Mouse (Mus musculus): ENCODE data around the gene Slc7a8. TPM values are rescaled to one million over a fixed set of nuclear protein-coding genes. Genes with fewer than 3 reads are reported as not detected.

Gene Slc7a8
- polyA plus RNA-seq, 1 experiment: 174 TPM

- 82% methylated on average over 13 of the region's 13 CpGs for WGBS
- TF ChIP-seq POLR2A (IDR thresholded peaks at IDR 0.05; ENCODE audit: low read depth, low read length): no peak
- no peak for TF ChIP-seq CTCF (IDR thresholded peaks at IDR 0.05; ENCODE audit: extremely low read depth, insufficient read length, insufficient replicate concordance, low read depth, low read length)
- peaks cover 3% of the 10 kb centered on the region; the same call in 1 of the 2 replicates for H3K4me1 ChIP-seq (ENCODE audit: control insufficient read depth, insufficient read depth, insufficient read length, low read length)
- H3K36me3 ChIP-seq (ENCODE audit: control insufficient read depth, insufficient read depth, low read length): peaks cover 56% of the 10 kb centered on the region
- H3K4me3 ChIP-seq (ENCODE audit: low read depth, low read length): no peak overlapping the region
- no peaks in the 10 kb centered on the region for H3K27me3 ChIP-seq (ENCODE audit: control insufficient read depth, insufficient read depth, low read length)
- H3K27ac ChIP-seq (ENCODE audit: insufficient read depth, low read depth, low read length): no peak overlapping the region
These were observed 52.7 kb downstream of the Slc7a8 start for GRCm38 (mm10) chr14:54728823-54729653.

GRCm38 (mm10) chr14:54727565-54727964 is 54.2 kb downstream of the Slc7a8 start:
- 67% methylated on average over 5 of the region's 5 CpGs for WGBS
- Histone ChIP-seq H3K4me1 (ENCODE audit: control insufficient read depth, insufficient read depth, insufficient read length, low read length) (peaks cover 7% of the 10 kb centered on the region; the same call in 1 of the 2 replicates), H3K36me3 (ENCODE audit: control insufficient read depth, insufficient read depth, low read length) (peaks cover 67% of the 10 kb centered on the region), H3K4me3 (ENCODE audit: low read depth, low read length) (no peak overlapping the region), H3K27me3 (ENCODE audit: control insufficient read depth, insufficient read depth, low read length) (no peaks in the 10 kb centered on the region), H3K27ac (ENCODE audit: insufficient read depth, low read depth, low read length) (no peak overlapping the region)
- TF ChIP-seq POLR2A (IDR thresholded peaks at IDR 0.05; ENCODE audit: low read depth, low read length) (no peak), CTCF (IDR thresholded peaks at IDR 0.05; ENCODE audit: extremely low read depth, insufficient read length, insufficient replicate concordance, low read depth, low read length) (no peak)

- 79% methylated on average over 6 of the region's 6 CpGs for WGBS
These were observed 57.7 kb downstream of the Slc7a8 start for GRCm38 (mm10) chr14:54724049-54724448.

GRCm38 (mm10) chr14:54721711-54722110 is 60.0 kb downstream of the Slc7a8 start:
- 81% methylated on average over 10 of the region's 10 CpGs for WGBS
- TF ChIP-seq CTCF (IDR thresholded peaks at IDR 0.05; ENCODE audit: extremely low read depth, insufficient read length, insufficient replicate concordance, low read depth, low read length) (no peak), POLR2A (IDR thresholded peaks at IDR 0.05; ENCODE audit: low read depth, low read length) (no peak)

More at GRCm38 (mm10) chr14:54724049-54724448, 57.7 kb downstream of the Slc7a8 start:
- Histone ChIP-seq H3K27me3 (ENCODE audit: control insufficient read depth, insufficient read depth, low read length) (no peaks in the 10 kb centered on the region), H3K4me1 (ENCODE audit: control insufficient read depth, insufficient read depth, insufficient read length, low read length) (peaks cover 7% of the 10 kb centered on the region; the same call in 1 of the 2 replicates), H3K27ac (ENCODE audit: insufficient read depth, low read depth, low read length) (no peak overlapping the region), H3K36me3 (ENCODE audit: control insufficient read depth, insufficient read depth, low read length) (peaks cover 63% of the 10 kb centered on the region), H3K4me3 (ENCODE audit: low read depth, low read length) (no peak overlapping the region)
- no peak for TF ChIP-seq CTCF (IDR thresholded peaks at IDR 0.05; ENCODE audit: extremely low read depth, insufficient read length, insufficient replicate concordance, low read depth, low read length)
- TF ChIP-seq POLR2A (IDR thresholded peaks at IDR 0.05; ENCODE audit: low read depth, low read length): no peak

GRCm38 (mm10) chr14:54720654-54721350 is 60.9 kb downstream of the Slc7a8 start:
- Histone ChIP-seq H3K4me1 (ENCODE audit: control insufficient read depth, insufficient read depth, insufficient read length, low read length) (peaks cover 7% of the 10 kb centered on the region; the same call in 1 of the 2 replicates), H3K27me3 (ENCODE audit: control insufficient read depth, insufficient read depth, low read length) (no peaks in the 10 kb centered on the region), H3K4me3 (ENCODE audit: low read depth, low read length) (no peak overlapping the region), H3K27ac (ENCODE audit: insufficient read depth, low read depth, low read length) (no peak overlapping the region), H3K36me3 (ENCODE audit: control insufficient read depth, insufficient read depth, low read length) (peaks cover 40% of the 10 kb centered on the region)
- 87% methylated on average over 7 of the region's 7 CpGs for WGBS
- TF ChIP-seq CTCF (IDR thresholded peaks at IDR 0.05; ENCODE audit: extremely low read depth, insufficient read length, insufficient replicate concordance, low read depth, low read length) (no peak), POLR2A (IDR thresholded peaks at IDR 0.05; ENCODE audit: low read depth, low read length) (no peak)

More at GRCm38 (mm10) chr14:54721711-54722110, 60.0 kb downstream of the Slc7a8 start:
- H3K36me3 ChIP-seq (ENCODE audit: control insufficient read depth, insufficient read depth, low read length): peaks cover 47% of the 10 kb centered on the region
- peaks cover 7% of the 10 kb centered on the region; the same call in 1 of the 2 replicates for H3K4me1 ChIP-seq (ENCODE audit: control insufficient read depth, insufficient read depth, insufficient read length, low read length)
- no peaks in the 10 kb centered on the region for H3K27me3 ChIP-seq (ENCODE audit: control insufficient read depth, insufficient read depth, low read length)
- H3K4me3 ChIP-seq (ENCODE audit: low read depth, low read length): no peak overlapping the region
- no peak overlapping the region for H3K27ac ChIP-seq (ENCODE audit: insufficient read depth, low read depth, low read length)

- H3K27ac ChIP-seq (ENCODE audit: insufficient read depth, low read depth, low read length): no peak overlapping the region
- peaks cover 7% of the 10 kb centered on the region; the same call in 1 of the 2 replicates for H3K4me1 ChIP-seq (ENCODE audit: control insufficient read depth, insufficient read depth, insufficient read length, low read length)
- TF ChIP-seq POLR2A (IDR thresholded peaks at IDR 0.05; ENCODE audit: low read depth, low read length): no peak
- no peak for TF ChIP-seq CTCF (IDR thresholded peaks at IDR 0.05; ENCODE audit: extremely low read depth, insufficient read length, insufficient replicate concordance, low read depth, low read length)
- H3K36me3 ChIP-seq (ENCODE audit: control insufficient read depth, insufficient read depth, low read length): peaks cover 35% of the 10 kb centered on the region
- H3K4me3 ChIP-seq (ENCODE audit: low read depth, low read length): no peak overlapping the region
- 92% methylated on average over 11 of the region's 11 CpGs for WGBS
- no peaks in the 10 kb centered on the region for H3K27me3 ChIP-seq (ENCODE audit: control insufficient read depth, insufficient read depth, low read length)
These were observed 61.7 kb downstream of the Slc7a8 start for GRCm38 (mm10) chr14:54720041-54720440.

- Histone ChIP-seq H3K4me1 (ENCODE audit: control insufficient read depth, insufficient read depth, insufficient read length, low read length) (peaks cover 2% of the 10 kb centered on the region), H3K27ac (ENCODE audit: insufficient read depth, low read depth, low read length) (no peak overlapping the region), H3K36me3 (ENCODE audit: control insufficient read depth, insufficient read depth, low read length) (0 out of 2 replicates have a peak, but pooled peaks cover 3% of the 10 kb centered on the region), H3K27me3 (ENCODE audit: control insufficient read depth, insufficient read depth, low read length) (no peaks in the 10 kb centered on the region), H3K4me3 (ENCODE audit: low read depth, low read length) (no peak overlapping the region)
- TF ChIP-seq POLR2A (IDR thresholded peaks at IDR 0.05; ENCODE audit: low read depth, low read length) (no peak), CTCF (IDR thresholded peaks at IDR 0.05; ENCODE audit: extremely low read depth, insufficient read length, insufficient replicate concordance, low read depth, low read length) (no peak)
- 79% methylated on average over 1 of the region's 1 CpGs for WGBS
These were observed 66.3 kb downstream of the Slc7a8 start for GRCm38 (mm10) chr14:54715402-54715801.
